Mouse (Mus musculus): ENCODE measurements around the gene Nfatc2. TPM values are rescaled to one million over a fixed set of nuclear protein-coding genes. Genes with fewer than 3 reads are reported as not detected.

The Nfatc2 gene
- polyA plus RNA-seq, 1 experiment, result 2.4 TPM

GRCm38 (mm10) chr2:168441494-168441893, 160.0 kb downstream of the Nfatc2 start:
- no peak for DNase-seq (ENCODE audit: low spot score)

- no peak for DNase-seq (ENCODE audit: low spot score)
Observed at GRCm38 (mm10) chr2:168440918-168441328, 160.5 kb downstream of the Nfatc2 start.

- DNase-seq (ENCODE audit: low spot score), result no peak
Observed at GRCm38 (mm10) chr2:168438981-168439452, 162.4 kb downstream of the Nfatc2 start.

- no peak for DNase-seq (ENCODE audit: low spot score)
Observed at GRCm38 (mm10) chr2:168434187-168434586, 167.3 kb downstream of the Nfatc2 start.

GRCm38 (mm10) chr2:168433392-168433791, 168.1 kb downstream of the Nfatc2 start:
- DNase-seq (ENCODE audit: low spot score), result no peak

- no peak for DNase-seq (ENCODE audit: low spot score)
Observed at GRCm38 (mm10) chr2:168432394-168432793, 169.1 kb downstream of the Nfatc2 start.

GRCm38 (mm10) chr2:168429598-168429997, 171.9 kb downstream of the Nfatc2 start:
- DNase-seq (ENCODE audit: low spot score), result no peak

GRCm38 (mm10) chr2:168428375-168428901, 173.0 kb downstream of the Nfatc2 start:
- no peak for DNase-seq (ENCODE audit: low spot score)

Other genes with a start within 250 kb of the Nfatc2 start
- gene Atp9a, start 140.8 kb upstream of the Nfatc2 start, polyA plus RNA-seq (2012; rRNA removed), result 32.4 and 42.3 TPM in 2 replicates
- gene Sall4, start 166.3 kb upstream of the Nfatc2 start, polyA plus RNA-seq (2012; rRNA removed), result 0.15 and 0.16 TPM in 2 replicates

Data from urinary bladder, adult 2 months (tissue).